Mouse (Mus musculus) lung, postnatal 25 days (tissue): ENCODE data around the gene Lipe.

Source experiments
- DNase-seq: peaks from one replicate; pipeline ENCODE4 v3.0.0; 2022; ENCODE audit warnings: low spot score

Gene Lipe

DNA sequence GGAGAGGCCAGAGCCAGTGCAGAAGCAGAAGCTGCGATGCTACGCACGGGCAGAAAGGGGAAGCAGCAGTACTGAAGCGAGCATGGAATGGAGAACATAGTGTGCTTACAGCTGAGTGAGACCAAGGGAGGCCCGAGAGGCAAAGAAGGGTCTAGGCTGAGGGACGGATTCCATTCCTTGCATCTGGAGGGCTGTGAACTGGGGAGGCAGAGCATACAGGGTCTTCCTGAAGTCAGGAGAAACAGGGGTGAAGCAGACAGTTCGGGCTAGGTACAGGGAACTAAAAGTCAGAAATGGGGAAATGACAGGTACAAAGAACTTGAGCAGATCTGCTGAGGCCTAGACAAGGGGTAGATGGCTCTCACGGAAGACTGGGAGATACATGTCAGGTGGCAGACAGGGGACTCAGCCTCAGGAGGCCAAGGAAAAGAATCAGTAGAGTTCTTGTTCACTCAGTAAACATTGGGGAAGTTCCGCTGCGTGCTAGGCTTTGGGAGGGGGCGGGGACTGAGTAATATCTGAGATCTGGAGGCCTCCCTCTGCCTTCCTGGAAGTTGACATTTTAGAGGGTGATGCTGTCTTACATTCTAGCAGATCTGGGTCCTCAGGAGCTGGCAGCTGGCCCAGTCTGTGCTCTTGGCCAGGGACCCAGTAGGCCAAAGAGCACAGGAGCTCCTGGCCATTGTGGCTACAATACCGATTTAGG lies 12.5 kb downstream of the Lipe start:
- DNase-seq = peak; percentile 90

GRCm38 (mm10) chr7:25385259-25385658 lies 13.3 kb downstream of the Lipe start:
- no peak for DNase-seq

GRCm38 (mm10) chr7:25384818-25385217 lies 13.7 kb downstream of the Lipe start:
- DNase-seq = no peak

GRCm38 (mm10) chr7:25384318-25384717 lies 14.2 kb downstream of the Lipe start:
- no peak for DNase-seq

- no peak for DNase-seq
Observed at GRCm38 (mm10) chr7:25383891-25384290, 14.6 kb downstream of the Lipe start.

DNA sequence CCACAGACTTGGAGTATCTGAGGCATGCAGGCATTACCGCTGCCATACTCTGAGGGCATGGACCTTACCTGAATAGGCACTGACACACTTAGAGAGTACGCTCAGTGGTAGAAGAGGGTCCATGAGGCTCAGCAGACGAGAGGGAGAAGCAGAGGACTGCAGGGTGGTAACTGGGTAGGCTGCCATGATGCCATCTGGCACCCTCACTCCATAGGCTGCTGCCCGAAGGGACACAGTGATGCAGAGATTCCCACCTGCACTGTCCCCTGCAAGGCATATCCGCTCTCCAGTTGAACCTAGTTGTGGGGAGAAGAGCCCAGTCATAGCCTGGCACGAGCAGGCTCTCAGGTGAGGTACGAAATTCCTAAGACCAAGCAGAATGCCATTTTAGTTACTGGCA lies 15.1 kb downstream of the Lipe start:
- DNase-seq = no peak

- DNase-seq = no peak
Observed at GRCm38 (mm10) chr7:25382541-25382940, 16.0 kb downstream of the Lipe start.

GRCm38 (mm10) chr7:25381284-25381680 lies 17.2 kb downstream of the Lipe start:
- no peak for DNase-seq

- no peak for DNase-seq
Observed at GRCm38 (mm10) chr7:25380392-25381283, 17.9 kb downstream of the Lipe start.

GRCm38 (mm10) chr7:25379551-25380351 lies 18.8 kb downstream of the Lipe start:
- peak; percentile 59 for DNase-seq

DNA sequence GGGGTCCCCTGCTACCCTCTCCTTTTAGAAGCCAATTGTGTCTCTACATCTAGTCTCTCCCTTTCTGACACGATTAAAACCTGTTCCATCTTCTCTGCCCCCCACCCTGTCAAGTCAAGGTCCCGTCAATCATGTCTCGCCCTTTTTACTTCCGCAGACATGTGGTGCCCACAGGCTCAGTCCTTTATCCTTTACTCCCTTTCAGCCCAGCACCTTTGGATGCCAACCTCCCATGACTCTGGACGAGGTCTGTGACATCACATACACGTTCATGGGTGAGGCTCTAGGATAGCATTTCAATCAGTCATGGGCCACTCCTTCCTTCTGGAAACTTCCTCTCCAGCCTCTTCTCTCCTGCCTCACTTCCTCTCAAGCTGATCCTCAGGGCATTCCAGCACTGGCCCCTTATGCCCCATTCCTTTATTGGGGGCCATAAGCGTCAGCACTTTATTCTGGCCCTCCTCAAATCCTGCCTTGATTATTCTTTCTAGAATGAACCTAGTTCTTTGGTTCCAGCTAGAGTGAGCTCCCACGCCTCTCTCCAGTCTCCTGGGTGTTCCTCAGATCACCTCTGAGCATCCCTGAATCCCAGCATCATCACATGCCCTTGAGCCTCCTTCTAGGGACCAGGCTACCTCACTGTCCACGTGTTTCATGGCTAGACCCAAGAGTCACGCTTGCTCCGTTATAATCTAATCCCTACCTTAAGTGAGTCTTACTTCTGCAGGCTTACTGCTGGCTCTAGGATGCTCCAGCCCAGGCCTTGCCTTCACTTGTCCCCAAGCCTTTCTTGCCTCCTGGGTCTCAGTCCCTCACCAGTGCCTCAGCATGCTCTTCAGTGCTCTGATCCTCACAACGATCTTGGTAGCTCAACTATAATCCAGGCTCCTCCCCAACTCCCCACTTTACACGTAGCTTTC lies 20.1 kb downstream of the Lipe start:
- DNase-seq = no peak

DNA sequence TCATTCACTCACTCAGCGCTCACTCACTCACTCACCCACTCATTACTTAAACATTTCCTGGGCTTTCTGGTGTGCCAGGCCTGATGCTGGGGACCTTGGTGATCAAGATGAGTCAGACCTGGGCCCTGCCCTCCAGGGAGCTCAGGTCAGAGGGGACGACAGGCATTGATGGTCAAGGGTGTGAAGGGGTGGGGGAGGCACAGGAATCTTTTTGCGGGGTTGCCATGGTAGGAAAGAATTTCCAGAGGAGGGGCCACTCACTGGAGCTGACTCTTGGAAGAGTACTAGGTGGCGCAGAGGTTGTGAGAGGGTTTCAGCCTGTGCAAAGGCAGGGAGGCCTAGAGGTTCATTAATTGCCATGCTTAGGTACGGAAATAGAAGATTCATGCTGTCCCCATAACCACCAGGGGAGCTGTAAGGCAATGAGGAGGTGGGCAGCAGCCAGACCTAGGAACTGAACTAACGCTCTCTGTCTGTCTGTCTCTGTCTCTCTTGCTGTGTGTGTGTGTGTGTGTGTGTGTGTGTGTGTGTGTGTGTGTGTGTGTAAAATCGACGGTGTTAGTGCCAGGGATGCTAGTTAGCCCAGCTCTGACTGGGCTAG lies 21.3 kb downstream of the Lipe start:
- no peak for DNase-seq

DNA sequence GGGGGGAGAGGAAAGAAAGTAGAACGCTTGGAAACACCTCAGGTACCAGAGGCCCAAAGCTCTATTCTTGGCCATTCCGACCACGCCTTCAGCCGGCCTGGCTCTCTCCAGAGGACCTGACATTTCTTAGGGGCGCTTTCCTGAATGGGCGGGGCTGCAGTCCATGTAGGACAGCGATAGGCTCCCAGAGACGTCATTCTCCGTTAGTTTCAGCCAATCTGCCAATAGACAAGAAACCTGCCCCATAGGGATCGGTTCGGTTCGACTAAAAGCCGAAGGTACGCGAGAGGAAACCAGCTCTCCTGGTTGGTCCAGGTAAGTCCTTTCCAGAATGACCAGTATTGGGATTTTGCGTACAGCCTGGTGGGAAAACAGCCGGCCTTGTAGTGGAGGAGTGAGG lies 22.0 kb downstream of the Lipe start:
- DNase-seq = peak; percentile 94

DNA sequence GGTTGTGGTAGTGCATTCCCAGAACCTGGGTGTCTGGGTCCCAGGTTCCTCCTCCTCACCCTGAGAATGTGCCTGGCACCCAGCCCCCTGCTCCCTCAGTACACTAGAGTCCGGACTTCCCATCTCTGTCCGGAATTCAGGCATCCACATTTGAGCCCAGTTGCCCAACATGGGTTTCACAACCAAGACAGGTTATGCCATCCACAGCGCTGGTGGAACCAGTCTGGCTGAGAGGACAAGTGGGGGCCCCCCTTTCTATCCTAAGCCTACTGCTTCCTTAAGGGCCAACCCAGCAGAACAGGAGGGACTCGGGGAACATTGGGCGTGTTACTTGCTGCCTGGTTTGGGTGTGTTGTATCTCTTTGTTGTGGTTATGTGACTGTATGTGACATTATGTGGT lies 26.1 kb downstream of the Lipe start:
- DNase-seq = peak; percentile 79

- DNase-seq = no peak
Observed at GRCm38 (mm10) chr7:25369058-25369749, 29.3 kb downstream of the Lipe start, which contains the start of gene Cnfn. Cnfn (minus strand) TSS chr7:25369724.

GRCm38 (mm10) chr7:25368333-25368732 lies 30.2 kb downstream of the Lipe start:
- no peak for DNase-seq

GRCm38 (mm10) chr7:25367632-25368293 lies 30.7 kb downstream of the Lipe start:
- DNase-seq = peak; percentile 39

DNA sequence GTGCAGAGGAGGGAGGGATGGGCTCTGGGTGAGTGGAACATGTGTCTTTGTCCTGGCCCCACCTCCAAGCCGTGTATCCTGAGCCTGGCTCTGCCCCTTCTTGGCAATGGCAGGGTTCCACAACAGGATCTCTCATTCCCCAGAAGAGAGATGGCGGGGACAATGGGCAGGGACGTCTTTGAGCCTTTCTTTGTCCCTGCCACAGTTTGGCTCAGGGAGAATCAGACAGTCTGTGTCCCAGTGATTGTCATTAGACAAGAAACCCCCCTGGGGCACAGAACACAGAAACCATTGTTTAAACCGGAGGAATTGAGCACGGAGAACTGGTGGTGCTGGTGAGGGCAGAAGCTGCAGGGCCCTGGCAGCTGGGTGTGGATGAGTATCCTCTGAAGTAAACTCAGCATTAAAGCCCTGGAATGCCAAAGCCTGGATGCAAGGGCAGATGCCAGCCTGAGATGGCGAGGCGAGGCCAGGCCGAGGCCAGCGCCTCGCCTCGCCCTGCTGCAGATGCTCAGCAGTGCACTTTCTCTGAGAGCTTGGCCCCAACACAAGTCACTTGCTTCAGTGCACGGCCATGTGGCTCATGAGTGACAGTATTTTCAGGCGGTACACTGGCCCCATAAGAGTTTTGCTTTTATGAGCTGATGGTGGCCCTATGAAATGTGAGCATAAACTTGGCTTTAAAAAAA lies 32.4 kb downstream of the Lipe start:
- DNase-seq = no peak

GRCm38 (mm10) chr7:25363632-25364031 lies 34.9 kb downstream of the Lipe start:
- no peak for DNase-seq
